Mouse (Mus musculus): ENCODE results near the gene Adipor2.

GRCm38 (mm10) chr6:119321752-119322151 lies 95.8 kb downstream of the Adipor2 start:
- TF ChIP-seq POLR2A (IDR thresholded peaks at IDR 0.05; ENCODE audit: insufficient read depth, low read length) (no peak), CTCF (IDR thresholded peaks at IDR 0.05; ENCODE audit: low read depth, low read length) (no peak), EP300 (IDR thresholded peaks at IDR 0.05; ENCODE audit: insufficient read depth, low read depth, low read length) (no peak)
